Mouse (Mus musculus) CD8-positive naive resting alpha-beta T cell, adult 2 months (primary cell): ENCODE data around the gene Mrap2.

ENCODE experiments used
- DNase-seq, 2 experiments: peaks; one replicate each; pipeline ENCODE4 v3.0.0; 2022; ENCODE audit warnings: low read depth in 2 of 2, low spot score in 2 of 2

Mrap2 gene

GRCm38 (mm10) chr9:87171517-87171916 is 27.4 kb downstream of the Mrap2 start:
- no peak for DNase-seq

GRCm38 (mm10) chr9:87178534-87178933 is 34.4 kb downstream of the Mrap2 start:
- no peak for DNase-seq

GRCm38 (mm10) chr9:87182231-87182630 is 38.1 kb downstream of the Mrap2 start:
- DNase-seq, result no peak

GRCm38 (mm10) chr9:87187336-87187735 is 43.2 kb downstream of the Mrap2 start:
- no peak for DNase-seq

- DNase-seq, result no peak
Observed at GRCm38 (mm10) chr9:87193721-87194120, 49.6 kb downstream of the Mrap2 start.

GRCm38 (mm10) chr9:87197277-87197676 is 53.2 kb downstream of the Mrap2 start:
- no peak for DNase-seq

- no peak for DNase-seq
Observed at GRCm38 (mm10) chr9:87198036-87198435, 53.9 kb downstream of the Mrap2 start.

GRCm38 (mm10) chr9:87200426-87200825 is 56.3 kb downstream of the Mrap2 start:
- DNase-seq, result no peak

- no peak for DNase-seq
Observed at GRCm38 (mm10) chr9:87200919-87201318, 56.8 kb downstream of the Mrap2 start.

- no peak for DNase-seq
Observed at GRCm38 (mm10) chr9:87202431-87202830, 58.3 kb downstream of the Mrap2 start.

GRCm38 (mm10) chr9:87210830-87211339 is 66.8 kb downstream of the Mrap2 start:
- no peak for DNase-seq

GRCm38 (mm10) chr9:87213204-87213603 is 69.1 kb downstream of the Mrap2 start:
- DNase-seq, result no peak
